Mouse (Mus musculus) layer of hippocampus, postnatal 25 days (tissue): ENCODE measurements around the gene 9130023H24Rik. TPM values are rescaled to one million over a fixed set of nuclear protein-coding genes. Genes with fewer than 3 reads are reported as not detected.

ENCODE experiments used
- DNase-seq, 2 experiments: peaks; one replicate each; pipeline ENCODE4 v3.0.0; 2022; ENCODE audit warnings: mixed read lengths in 2 of 2, low spot score in 1 of 2; ENCODE audit errors: extremely low spot score in 1 of 2
- total RNA-seq, 2 experiments: library from RNA; stranded (reverse); gene quantifications; 2 replicates each; pipeline ENCODE4 v1.2.3; 2021

The 9130023H24Rik gene
- total RNA-seq, 2 experiments from 2014 or later = 3.6 to 3.9 TPM

DNA sequence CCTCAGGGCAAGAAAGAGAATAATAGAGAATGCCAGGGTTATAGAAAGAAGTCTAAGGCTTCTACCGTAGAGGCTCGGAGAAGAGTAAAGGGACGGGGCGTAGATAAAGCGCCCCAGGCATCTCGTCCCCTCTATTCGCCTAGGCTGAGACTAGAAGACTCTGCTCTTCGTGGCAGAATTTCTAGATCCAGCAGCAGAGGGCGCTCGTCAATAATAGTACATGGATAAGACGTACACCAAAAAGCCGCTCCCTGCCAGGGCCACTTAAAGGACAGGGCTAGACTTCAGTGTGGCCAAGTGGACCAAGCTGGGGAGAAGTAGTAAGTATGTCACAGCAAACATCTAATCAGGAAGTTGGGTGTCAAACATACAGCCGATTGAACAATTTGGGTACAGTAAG lies 9.6 kb upstream of the 9130023H24Rik start:
- peak; percentile 73 to 94 for DNase-seq

DNA sequence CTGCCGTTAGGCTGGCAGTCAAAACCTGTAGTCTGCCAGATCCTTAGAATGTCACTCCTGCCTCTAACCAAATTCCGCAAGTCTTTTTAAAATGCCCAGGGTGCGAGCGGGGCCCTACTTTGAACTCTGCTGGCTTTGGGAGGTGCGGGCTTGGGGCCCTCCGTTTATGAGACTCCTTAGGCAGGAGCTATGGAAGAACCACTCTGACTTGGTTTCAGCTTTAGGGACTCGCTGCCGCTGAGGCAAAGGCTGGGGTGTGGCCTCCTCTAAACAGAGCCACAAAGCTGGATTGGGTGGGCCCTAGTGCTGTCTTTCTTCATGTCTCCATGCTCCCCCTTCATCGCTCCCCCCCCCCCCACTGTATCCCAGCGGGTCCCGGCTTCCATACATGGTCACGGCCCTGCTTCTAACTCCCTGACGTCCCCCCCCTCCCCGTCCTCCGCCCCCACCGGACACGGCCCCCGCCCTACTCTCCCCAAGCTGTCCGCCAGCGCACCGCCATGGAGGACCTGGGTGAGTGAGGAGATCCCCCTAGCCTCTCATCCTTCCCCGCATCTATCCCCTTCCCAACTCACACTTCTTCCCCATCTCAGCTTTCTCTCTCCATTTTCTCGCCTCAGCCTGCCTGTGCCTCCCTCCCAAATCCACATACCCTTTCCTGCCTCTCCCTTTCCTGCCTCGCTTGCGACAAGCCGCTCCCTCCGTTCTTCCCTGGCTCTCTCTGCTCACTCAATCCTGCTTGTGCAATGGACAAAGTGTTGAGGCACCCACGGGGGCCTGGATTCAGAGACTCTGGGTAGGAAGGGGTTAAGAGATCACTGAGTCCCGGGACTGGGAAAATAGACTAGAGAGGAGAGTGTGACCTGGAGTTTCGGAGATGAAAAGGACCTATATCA lies 8.9 kb upstream of the 9130023H24Rik start, which contains the start of gene Tgfb1i1:
Gene Tgfb1i1, plus strand, starts transcription at position 317 of the 896 bp plus-strand sequence.
- DNase-seq = peak; percentile 18 to 45

DNA sequence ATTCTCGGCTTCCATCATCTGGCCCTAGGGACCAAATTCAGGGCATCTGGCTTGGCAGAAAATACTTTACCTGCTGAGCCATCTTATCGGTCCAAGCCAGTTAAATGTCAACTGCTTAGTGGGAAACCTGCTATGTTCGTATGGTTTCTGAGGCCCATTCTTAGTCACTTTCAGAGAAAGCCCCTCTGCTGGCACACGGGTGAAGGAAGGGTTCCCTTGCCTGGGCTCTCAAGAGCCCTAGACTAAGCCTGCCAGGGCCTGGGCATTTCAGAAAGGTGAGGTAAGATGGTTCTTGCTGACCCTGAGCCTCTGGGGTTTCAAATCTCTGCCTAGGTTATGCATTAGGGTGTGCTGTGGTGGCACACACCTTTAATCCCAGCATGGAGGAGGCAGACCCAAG lies 7.7 kb upstream of the 9130023H24Rik start:
- no peak for DNase-seq

DNA sequence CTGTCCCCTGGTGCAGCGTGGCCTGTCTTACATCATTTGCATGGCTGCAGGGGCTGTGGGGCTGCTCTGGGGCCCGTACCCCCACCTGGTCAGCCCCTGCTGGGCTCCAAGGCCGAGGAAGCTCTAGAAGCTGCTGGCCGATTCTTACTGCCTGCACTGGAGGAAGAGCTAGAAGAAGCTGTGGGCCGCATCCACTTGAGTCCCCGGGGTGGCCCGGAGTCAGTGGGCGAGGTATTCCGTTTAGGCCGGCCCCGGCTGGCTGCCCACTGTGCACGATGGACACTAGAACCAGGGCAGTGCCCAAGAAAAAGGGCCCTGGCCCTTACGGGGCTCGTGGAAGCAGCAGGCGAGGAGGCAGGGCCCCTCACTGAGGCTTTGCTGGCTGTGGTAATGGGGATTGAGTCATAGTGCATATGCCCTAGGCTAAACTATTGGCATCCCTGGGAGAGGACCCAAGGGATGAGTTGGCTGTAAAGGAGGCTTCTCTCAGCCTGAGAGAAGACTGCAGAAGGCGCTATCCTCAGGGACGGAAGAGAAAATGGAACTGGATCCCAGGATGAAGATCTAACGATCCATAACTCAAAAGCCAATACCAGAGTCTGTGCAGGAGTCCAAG lies 6.7 kb upstream of the 9130023H24Rik start:
- no peak for DNase-seq

- DNase-seq = no peak
Observed at GRCm38 (mm10) chr7:128243921-128244320, 6.1 kb upstream of the 9130023H24Rik start.

- DNase-seq = no peak
Observed at GRCm38 (mm10) chr7:128242331-128242730, 4.5 kb upstream of the 9130023H24Rik start.

GRCm38 (mm10) chr7:128240131-128240784 lies 2.4 kb upstream of the 9130023H24Rik start:
- no peak for DNase-seq

GRCm38 (mm10) chr7:128238991-128239390 lies 1.2 kb upstream of the 9130023H24Rik start:
- no peak for DNase-seq

DNA sequence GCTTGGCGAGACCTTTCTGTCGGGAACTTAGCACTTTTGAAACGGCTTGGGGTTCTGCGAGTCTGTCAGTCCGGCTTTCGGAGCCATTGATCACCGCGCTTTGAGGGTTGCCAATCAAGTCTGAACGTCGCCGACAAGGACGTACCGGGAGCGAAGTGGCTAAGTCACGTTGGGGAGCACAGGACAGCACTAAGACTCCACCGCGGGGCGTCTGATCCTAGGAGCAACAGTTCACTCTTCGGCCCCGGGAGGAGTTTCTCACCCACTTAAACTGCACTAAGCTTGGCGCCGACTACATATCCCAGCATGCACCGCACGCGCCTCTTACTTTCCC lies 271 bp downstream of the 9130023H24Rik start:
- no peak for DNase-seq

- DNase-seq = peak; percentile 85 to 86
Observed at GRCm38 (mm10) chr7:128236856-128237592, 807 bp downstream of the 9130023H24Rik start, which contains the start of gene Armc5. Gene Armc5, plus strand, starts transcription at chr7:128237342.

DNA sequence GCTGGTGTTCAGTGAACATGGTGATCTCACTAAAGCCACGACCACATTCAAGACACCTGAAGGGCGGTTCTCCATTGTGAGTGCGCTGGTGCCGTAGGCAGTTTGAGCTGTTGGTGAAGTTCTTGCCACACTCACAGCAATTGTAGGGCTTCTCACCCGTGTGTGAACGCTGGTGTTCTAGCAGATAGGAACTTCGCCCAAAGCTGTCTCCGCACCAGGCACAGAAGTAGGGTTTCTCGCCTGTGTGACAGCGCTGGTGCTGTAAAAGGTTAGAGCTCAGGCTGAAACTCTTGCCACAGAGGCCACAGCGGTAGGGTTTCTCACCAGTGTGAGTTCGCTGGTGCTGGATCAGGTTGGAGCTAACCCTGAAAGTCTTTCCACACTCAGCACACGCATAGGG lies 1.4 kb downstream of the 9130023H24Rik start:
- DNase-seq = no peak

- no peak for DNase-seq
Observed at GRCm38 (mm10) chr7:128235481-128235880, 2.4 kb downstream of the 9130023H24Rik start.

GRCm38 (mm10) chr7:128234796-128235195 lies 3.0 kb downstream of the 9130023H24Rik start:
- DNase-seq = no peak

DNA sequence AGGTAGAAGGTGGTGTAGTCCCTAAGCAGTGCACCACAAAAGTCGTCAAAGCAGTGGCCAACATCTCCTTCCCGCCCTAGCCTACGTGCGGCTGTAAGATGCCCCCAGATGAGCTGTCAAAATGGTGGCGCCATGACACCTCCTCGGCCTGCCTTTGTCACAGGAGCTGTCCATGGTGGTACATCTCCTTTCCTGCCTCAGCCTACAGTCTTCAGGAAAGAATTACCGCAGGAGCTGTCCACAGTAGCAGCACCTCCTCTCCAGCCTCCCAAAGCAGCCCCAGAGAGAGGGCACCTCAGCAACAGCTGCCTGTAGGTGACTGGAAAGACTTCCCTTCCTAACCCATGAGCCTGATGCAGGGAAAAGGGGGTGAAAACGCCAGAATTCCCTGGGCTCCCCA lies 6.1 kb downstream of the 9130023H24Rik start:
- no peak for DNase-seq

DNA sequence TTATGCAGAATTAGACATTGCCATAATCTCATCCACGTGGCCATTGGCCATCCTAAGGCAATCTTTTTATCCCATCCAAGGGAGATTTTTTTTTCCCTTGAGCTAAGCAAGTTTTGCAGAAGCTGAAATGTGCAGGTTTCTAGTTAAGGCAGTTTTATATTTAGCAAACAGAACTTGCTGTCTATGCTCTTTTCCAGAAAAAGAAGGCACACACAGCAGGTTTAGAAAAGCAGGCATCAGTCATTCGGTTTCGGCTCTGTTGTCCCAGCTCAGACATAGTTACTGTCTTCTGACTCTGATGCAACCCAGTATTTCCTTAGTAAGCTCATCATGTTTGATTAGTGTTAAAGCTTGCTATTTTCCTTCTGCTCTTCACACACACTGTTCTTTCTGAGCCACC lies 16.9 kb downstream of the 9130023H24Rik start:
- no peak for DNase-seq

DNA sequence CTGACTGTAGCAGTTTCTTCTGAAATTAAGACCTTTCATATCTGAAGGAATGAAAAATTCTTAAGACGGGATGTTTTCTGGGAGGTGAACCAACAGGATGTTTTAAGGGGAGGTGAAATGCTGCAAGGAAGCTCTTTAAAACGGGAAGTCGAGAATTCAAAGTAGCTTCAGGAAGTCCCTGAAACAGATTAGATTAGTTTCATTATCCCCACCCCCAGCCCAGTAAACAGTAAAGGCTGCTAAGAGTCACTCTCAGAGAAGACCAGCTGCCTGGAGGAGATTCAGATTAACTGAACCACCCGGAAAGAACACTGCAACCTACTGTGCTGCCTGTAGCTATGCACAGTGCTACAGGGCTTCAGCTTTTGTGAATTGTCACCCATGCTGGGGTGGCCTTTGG lies 17.9 kb downstream of the 9130023H24Rik start:
- DNase-seq = no peak

DNA sequence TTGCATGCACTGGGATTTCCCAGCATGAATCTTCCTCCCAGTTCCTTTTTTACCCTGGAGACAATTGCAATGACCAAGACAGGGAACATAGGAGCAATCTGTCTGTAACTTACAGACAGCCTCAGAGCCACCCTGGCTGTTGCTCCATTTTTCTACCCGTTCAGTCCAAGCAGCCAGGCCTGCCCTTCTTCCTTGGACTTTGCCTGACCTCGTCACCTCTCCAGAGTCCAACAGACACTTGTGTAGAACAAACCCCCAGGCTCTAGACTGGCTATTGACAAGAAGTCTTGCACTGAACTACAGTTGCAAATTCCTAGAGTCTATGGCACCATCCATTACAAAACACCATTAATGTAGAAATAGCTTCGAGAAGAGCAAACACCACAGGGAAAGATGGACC lies 28.0 kb downstream of the 9130023H24Rik start:
- no peak for DNase-seq

DNA sequence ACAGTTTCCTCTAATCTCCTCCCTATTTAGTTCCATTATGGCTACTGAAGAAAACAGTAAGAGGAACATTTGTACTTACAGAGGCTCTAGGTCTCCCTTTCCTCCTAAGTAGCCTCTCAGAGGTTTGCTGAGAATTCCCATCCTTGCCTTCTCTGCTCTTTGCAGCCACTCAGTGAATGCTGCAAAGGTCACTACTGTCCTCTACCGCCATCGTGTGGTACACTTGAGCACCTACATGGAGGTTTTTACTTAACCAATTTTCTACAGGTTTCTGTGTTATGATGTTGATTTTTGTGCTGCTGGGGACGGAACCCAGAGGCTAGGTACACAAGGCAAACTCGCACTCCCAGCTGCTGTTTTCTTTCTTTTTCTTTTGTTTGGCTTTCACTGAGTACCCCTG lies 29.6 kb downstream of the 9130023H24Rik start:
- peak; percentile 14 to 69 for DNase-seq

DNA sequence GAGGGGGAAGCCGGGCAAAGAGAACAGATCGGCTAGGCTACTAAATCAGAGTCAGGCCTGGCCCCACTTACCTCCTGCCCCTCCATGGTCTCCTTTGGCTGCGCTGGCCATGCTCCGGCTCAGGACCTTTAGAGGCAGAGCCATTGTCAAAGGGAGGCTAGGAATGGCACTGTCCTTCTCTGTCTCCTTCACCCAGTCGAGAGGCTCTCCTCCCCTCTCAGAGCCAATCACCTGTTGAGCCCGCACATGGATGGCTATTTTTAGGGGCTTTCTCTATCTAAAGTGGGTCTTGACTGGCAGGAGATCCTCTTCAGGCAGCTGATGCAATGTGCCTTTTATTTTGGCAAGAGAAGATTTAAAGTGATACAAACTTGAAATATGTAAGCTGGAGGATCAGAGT lies 31.7 kb downstream of the 9130023H24Rik start, which contains the start of gene Cox6a2:
Gene Cox6a2, minus strand, starts transcription at position 236 of the 400 bp plus-strand sequence.
- no peak for DNase-seq

DNA sequence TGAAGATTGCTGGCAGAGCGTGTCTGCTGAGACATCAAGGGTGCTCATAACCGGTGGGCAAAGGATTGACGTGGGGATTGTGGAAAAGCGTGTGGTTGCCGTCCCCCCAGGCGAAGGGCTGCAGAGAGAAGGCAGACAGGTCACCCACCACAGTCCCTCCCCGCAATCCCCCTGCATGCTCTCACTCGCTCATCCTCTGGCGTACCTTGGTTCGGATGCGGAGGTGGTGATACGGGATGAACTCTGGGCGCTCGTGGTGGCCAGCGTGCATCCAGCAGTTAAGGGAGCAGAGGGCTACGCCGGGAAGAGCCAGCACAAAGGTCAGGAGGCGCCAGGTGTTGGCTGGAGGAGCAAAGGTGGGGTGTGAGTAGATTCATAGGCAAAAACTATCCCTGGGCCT lies 32.1 kb downstream of the 9130023H24Rik start:
- no peak for DNase-seq
